Mouse (Mus musculus) liver, embryonic 15.5 days (tissue): Measurements from ENCODE around the gene Nfu1. TPM values are rescaled to one million over a fixed set of nuclear protein-coding genes. Genes with fewer than 3 reads are reported as not detected.
"Not testable (repeated sequence)": the region's sequence is repeated elsewhere in the genome, so short reads cannot be mapped to it uniquely, and the experiment has no call there.

Experiments used
- ATAC-seq: fragments of 200-750 bp; cut with Nextera tagmentation; 2 replicates; pipeline ENCODE4 v1.8.0; 2017; ENCODE audit warnings: moderate number of reproducible peaks, mild to moderate bottlenecking, moderate library complexity; ENCODE audit not compliant: insufficient read depth
- H3K27ac ChIP-seq: fragments of 300-500 bp; sonication (generic); replicated peaks from 2 replicates; pipeline ENCODE4 v1.5.1; 2015; ENCODE audit warnings: mild to moderate bottlenecking, inconsistent platforms
- H3K27me3 ChIP-seq: fragments of 300-500 bp; sonication (generic); 2 replicates; pipeline ENCODE4 v1.6.1; 2015; ENCODE audit warnings: mild to moderate bottlenecking, inconsistent platforms
- H3K36me3 ChIP-seq: fragments of 300-500 bp; sonication (generic); replicated peaks from 2 replicates; pipeline ENCODE4 v1.6.1; 2015; ENCODE audit warnings: moderate library complexity, mild to moderate bottlenecking, inconsistent platforms
- H3K4me1 ChIP-seq: fragments of 300-500 bp; sonication (generic); replicated peaks from 2 replicates; pipeline ENCODE4 v1.6.1; 2015; ENCODE audit warnings: inconsistent platforms
- H3K4me2 ChIP-seq: fragments of 300-500 bp; sonication (generic); 2 replicates; pipeline ENCODE4 v1.6.1; 2015; ENCODE audit warnings: moderate library complexity, mild to moderate bottlenecking, inconsistent platforms
- H3K4me3 ChIP-seq: fragments of 300-500 bp; sonication (generic); replicated peaks from 2 replicates; pipeline ENCODE4 v1.5.1; 2015; ENCODE audit warnings: mild to moderate bottlenecking, inconsistent platforms
- H3K9ac ChIP-seq: fragments of 300-500 bp; sonication (generic); 2 replicates; pipeline ENCODE4 v1.6.1; 2015; ENCODE audit warnings: moderate library complexity, mild to moderate bottlenecking, inconsistent platforms
- H3K9me3 ChIP-seq: fragments of 300-500 bp; sonication (generic); replicated peaks from 2 replicates; pipeline ENCODE4 v1.6.1; 2016; ENCODE audit warnings: inconsistent platforms
- WGBS: fragments of 180-500 bp; shearing (Covaris S2); methylation state at CpG from one replicate; pipeline ENCODE4 v1.1.7; 2015; ENCODE audit warnings: mixed read lengths; ENCODE audit not compliant: insufficient replicate concordance; 5-methylcytosine and 5-hydroxymethylcytosine counted together
- polyA plus RNA-seq: library from polyadenylated mRNA; unstranded; fragments of >200 nt; fragmentation: Nextera tagmentation; extraction: Ambion mirVana; gene quantifications from 2 replicates; pipeline ENCODE4 v1.2.1, GENCODE M21; 2015

Gene Nfu1
- polyA plus RNA-seq, 1 experiment from 2014 or later = 42.2 TPM

DNA sequence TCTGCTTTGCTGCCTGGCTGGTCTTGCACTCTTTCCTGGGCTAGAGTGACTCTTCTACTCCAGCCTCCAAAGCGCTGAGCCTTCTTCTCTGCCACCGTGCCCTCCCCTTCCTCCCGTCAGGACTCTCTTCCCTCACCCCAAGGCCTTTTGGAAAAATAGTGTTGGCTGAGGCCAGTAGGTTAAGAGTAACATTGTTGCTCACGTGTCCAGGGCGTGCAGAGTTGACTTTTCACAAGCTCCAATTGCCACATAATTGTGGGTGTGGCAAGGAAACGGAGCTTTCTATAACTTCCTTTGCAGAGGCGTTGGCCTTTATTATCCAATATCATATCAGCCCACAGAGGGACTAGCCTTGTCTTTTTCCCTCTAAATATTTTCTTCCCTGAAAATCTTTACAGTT lies 17.9 kb downstream of the Nfu1 start:
- ATAC-seq = no peak
- Histone ChIP-seq H3K9ac (no peak overlapping the region), H3K27me3 (no peaks in the 10 kb centered on the region), H3K36me3 (peaks cover 44% of the 10 kb centered on the region), H3K4me2 (no peak overlapping the region), H3K4me3 (no peak overlapping the region), H3K4me1 (0 out of 2 replicates have a peak, but pooled peaks cover 4% of the 10 kb centered on the region), H3K9me3 (no peaks in the 10 kb centered on the region), H3K27ac (no peak overlapping the region)
- 28% methylated on average over 7 of the region's 7 CpGs for WGBS

DNA sequence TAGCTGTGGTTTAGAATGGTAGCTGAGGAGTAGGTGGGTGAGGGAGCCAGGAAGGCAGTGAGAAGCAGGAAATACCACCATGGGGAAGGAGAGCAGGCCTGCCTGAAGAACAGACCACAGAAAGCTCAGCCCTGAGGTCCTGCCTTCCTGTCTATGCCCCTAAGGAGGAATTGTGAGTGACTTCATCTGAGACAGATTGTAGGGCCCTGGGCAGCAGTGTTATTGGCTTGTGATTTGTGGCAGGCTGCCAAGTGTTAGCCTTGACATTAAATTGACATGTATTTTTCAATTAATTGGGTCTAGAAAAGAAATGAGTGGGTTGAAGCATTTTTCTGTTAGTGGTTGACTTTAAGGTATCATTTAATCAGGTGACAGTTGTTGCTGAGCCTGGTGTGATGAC lies 19.8 kb downstream of the Nfu1 start:
- Histone ChIP-seq H3K36me3 (peaks cover 32% of the 10 kb centered on the region), H3K27me3 (no peaks in the 10 kb centered on the region), H3K27ac (no peak overlapping the region), H3K9ac (no peak overlapping the region), H3K4me2 (no peak overlapping the region), H3K9me3 (no peaks in the 10 kb centered on the region), H3K4me3 (no peak overlapping the region), H3K4me1 (0 out of 2 replicates have a peak, but pooled peaks cover 4% of the 10 kb centered on the region)
- no peak for ATAC-seq

DNA sequence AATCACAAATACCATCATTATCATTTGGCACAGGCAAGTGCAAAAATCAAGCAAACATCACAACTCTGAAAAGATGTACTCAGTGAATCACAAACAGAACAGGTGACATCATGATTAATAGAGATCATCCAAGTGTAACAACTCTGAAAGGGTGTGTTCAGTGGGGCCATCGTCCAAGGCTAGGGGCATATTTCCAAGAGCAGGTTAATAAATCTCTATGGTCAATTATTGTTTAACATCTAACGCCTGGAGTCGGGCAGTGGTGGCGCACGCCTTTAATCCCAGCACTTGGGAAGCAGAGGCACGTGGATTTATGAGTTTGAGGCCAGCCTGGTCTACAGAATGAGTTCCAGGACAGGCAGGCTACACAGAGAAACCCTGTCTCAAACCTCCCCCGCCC lies 22.3 kb downstream of the Nfu1 start:
- not testable (repeated sequence) for H3K27ac ChIP-seq

DNA sequence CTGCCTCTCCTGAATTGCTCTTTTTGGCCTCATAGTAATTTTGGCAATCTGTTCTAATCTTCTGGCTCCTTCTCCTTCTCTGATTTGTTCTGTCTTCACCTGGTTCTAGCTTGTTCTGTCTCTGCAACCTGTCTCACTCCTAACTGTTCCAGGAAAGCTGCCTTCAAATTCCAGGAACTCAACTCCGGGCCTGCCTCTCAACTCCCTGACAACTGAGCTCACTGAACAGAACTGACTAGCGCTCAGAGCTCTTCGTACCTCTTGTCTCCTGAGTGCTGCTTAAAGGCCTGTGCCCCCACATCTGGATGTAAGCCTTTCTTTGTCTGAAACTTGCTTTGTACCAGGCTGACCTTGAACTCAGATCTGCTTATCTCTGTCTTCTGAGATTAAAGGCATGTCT lies 23.4 kb downstream of the Nfu1 start:
- Histone ChIP-seq H3K27ac (no peak overlapping the region), H3K4me1 (no peaks in the 10 kb centered on the region), H3K4me2 (no peak overlapping the region), H3K36me3 (peaks cover 5% of the 10 kb centered on the region; the same call in 1 of the 2 replicates), H3K4me3 (no peak overlapping the region), H3K9me3 (no peaks in the 10 kb centered on the region), H3K9ac (no peak overlapping the region), H3K27me3 (no peaks in the 10 kb centered on the region)
- ATAC-seq = no peak
- WGBS = 77% methylated on average over 3 of the region's 3 CpGs

More for the DNA sequence above, 22.3 kb downstream of the Nfu1 start:
- H3K27me3 ChIP-seq, H3K36me3 ChIP-seq, H3K9ac ChIP-seq, H3K4me2 ChIP-seq, H3K9me3 ChIP-seq, ATAC-seq, H3K4me3 ChIP-seq, H3K4me1 ChIP-seq: not testable (repeated sequence)
- 79% methylated on average over 7 of the region's 7 CpGs for WGBS

DNA sequence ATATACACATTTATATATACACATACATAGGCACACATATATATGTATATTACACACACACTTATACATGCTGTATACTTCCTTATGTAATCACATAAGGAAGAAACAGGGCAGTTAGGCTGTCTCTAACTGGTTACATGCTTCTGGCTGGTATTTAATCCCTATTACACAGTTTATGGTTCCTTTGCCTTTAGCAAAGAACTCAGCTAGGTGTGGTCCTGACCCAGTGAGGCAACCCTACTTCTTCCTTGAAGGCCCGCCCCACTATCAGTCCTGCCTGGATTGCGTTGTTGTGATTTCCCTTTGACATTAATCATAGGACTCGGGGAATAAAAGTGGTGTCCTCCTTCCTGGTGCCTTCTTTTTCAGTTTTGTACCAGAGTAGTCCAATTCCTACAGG lies 25.4 kb downstream of the Nfu1 start:
- 68% methylated on average over 3 of the region's 3 CpGs for WGBS
- no peak for ATAC-seq
- Histone ChIP-seq H3K36me3 (0 out of 2 replicates have a peak, but pooled peaks cover 5% of the 10 kb centered on the region), H3K4me3 (no peak overlapping the region), H3K27ac (no peak overlapping the region), H3K9ac (no peak overlapping the region), H3K27me3 (no peaks in the 10 kb centered on the region), H3K4me1 (no peaks in the 10 kb centered on the region), H3K9me3 (no peaks in the 10 kb centered on the region), H3K4me2 (no peak overlapping the region)

DNA sequence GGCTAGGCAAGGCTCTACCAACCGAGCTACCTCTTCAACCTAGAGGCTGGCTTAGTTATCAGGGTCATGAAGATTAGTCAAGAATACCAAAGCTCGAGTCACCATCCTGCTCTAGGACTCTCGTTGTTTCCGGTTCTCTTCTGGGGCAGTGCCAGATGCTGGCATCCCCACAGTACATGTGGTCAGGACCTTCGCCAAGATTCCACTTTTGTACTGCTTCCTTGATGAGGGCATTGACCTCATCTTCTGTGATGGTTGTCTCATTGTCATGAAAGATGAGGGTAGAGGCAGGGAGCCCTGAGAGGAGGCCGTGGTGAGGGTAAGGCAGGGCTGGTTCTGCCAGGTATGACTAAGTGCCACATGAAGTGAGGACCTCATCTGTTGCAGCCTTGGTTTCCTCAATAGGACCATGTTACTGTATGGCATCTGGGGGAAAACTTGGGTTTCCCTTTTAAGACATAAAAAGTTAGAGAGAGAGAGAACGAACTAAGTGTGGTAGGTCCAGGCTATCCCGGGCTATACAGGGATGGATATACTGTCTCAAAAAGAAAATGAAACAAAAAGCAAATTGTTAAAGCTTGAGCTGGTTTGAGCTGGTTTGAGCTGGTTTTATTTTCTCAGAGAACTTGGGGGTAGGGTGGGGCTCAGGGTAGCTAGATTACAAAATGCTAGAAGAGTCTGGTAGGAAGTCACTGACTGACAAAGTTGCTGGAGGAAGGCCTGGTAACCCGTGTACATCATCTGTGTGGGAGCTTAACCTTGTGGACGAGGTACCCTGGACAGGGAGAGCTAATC lies 29.0 kb downstream of the Nfu1 start:
- Histone ChIP-seq H3K27ac (no peak overlapping the region), H3K27me3 (no peaks in the 10 kb centered on the region), H3K9me3 (no peaks in the 10 kb centered on the region), H3K4me3 (no peak overlapping the region), H3K36me3 (no peaks in the 10 kb centered on the region), H3K4me1 (peaks cover 21% of the 10 kb centered on the region), H3K4me2 (no peak overlapping the region), H3K9ac (no peak overlapping the region)
- 70% methylated on average over 10 of the region's 10 CpGs for WGBS
- ATAC-seq = no peak

DNA sequence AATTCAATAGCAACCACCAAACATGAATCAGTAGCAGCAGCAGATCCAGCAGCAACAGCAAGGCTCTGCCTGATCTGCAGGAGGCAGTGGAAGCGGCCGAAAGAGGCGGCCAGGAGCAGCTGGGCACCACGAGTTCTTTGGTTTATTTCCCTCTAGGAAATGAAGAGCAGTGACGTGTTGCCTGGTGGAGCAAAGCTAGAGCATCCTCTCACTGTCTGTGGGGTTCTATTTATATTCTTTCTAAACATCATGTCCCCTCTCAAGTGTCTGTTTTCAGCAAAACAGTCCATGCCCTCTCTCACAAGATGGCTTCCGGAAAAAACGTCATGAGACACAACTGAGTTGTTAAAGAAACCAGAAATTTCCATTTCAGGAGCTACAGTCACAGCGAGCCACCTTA lies 30.1 kb downstream of the Nfu1 start:
- ATAC-seq = no peak
- Histone ChIP-seq H3K9me3 (no peaks in the 10 kb centered on the region), H3K36me3 (no peaks in the 10 kb centered on the region), H3K4me1 (peaks cover 31% of the 10 kb centered on the region), H3K4me2 (no peak overlapping the region), H3K9ac (no peak overlapping the region), H3K27ac (no peak overlapping the region), H3K4me3 (no peak overlapping the region), H3K27me3 (no peaks in the 10 kb centered on the region)
- 73% methylated on average over 8 of the region's 8 CpGs for WGBS

DNA sequence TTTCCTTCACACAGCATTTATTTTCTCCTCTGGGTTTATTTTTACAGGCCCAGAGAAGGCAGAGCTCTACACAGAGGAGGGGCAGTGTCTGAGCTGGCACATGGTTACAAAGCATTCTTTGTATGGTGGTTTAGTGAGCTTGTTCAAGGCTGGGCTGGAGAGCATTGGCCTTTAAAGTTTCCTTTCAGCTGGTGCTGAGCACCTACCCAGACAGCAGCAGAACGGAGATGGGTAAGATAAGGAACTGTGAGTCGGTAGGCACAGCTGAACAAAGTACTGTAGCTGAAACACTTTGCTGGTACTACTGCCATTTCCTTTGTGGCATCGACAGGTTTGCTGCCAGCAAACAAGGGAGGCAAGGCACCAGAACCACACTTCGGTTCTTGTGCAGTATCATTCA lies 31.9 kb downstream of the Nfu1 start:
- Histone ChIP-seq H3K27ac (peak overlapping the region; percentile 98; the same call in 1 of the 2 replicates), H3K4me1 (peaks cover 40% of the 10 kb centered on the region), H3K36me3 (no peaks in the 10 kb centered on the region), H3K9ac (no peak overlapping the region), H3K4me2 (peak overlapping the region; percentile 9; the same call in 1 of the 2 replicates), H3K27me3 (no peaks in the 10 kb centered on the region), H3K4me3 (no peak overlapping the region), H3K9me3 (no peaks in the 10 kb centered on the region)
- WGBS = 35% methylated on average over 4 of the region's 4 CpGs
- no peak for ATAC-seq

DNA sequence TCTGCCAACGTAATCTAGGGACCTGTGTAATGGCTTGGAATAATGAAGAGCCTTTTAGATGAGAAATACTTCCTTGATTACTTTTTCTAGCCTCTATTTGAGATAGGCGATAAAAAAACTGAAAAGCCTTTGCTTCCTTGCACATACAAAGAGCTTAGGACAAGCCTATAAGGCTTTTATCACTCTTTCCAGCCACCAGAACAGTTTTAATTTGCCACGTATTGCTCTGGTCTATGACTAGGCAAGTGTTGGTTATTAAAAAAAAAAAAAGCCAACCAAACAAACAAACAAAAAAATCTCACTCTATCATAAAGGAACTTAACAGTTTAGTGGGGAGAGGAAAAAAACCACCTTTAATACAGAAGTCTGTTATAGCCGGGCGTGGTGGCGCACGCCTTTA lies 32.4 kb downstream of the Nfu1 start:
- peak overlapping the region; percentile 79 for H3K4me3 ChIP-seq
- H3K36me3 ChIP-seq = no peaks in the 10 kb centered on the region
- peak overlapping the region; percentile 98; the same call in 1 of the 2 replicates for H3K27ac ChIP-seq
- WGBS = 55% methylated on average over 7 of the region's 7 CpGs
- 0 out of 2 replicates have a peak overlapping the region, but pooled peaks have one; percentile 82 for H3K9ac ChIP-seq
- no peaks in the 10 kb centered on the region for H3K9me3 ChIP-seq
- peaks cover 40% of the 10 kb centered on the region for H3K4me1 ChIP-seq
- no peaks in the 10 kb centered on the region for H3K27me3 ChIP-seq
- peak overlapping the region; percentile 99 for H3K4me2 ChIP-seq
- ATAC-seq = no peak

DNA sequence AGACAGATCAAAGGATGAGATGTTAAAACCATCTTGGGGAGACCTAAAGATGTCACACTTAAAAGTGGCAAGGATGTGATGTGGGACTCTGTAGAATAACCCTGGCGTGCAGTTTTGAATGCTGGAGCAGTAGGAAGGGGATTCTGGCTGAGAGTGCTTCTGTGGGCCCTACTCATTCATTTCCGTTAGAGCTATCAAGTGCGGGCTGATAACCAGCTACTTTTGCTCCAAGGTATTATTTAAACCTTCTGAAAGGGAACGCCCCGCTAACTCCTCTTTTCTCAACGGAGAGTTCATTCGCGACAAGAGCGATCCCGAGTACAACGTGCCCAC lies 32.9 kb downstream of the Nfu1 start:
- WGBS = 1% methylated on average over 11 of the region's 11 CpGs
- Histone ChIP-seq H3K27me3 (no peaks in the 10 kb centered on the region), H3K4me3 (peak overlapping the region; percentile 79), H3K9me3 (no peaks in the 10 kb centered on the region), H3K9ac (peak overlapping the region; percentile 82), H3K27ac (peak overlapping the region; percentile 98), H3K4me2 (peak overlapping the region; percentile 99), H3K36me3 (no peaks in the 10 kb centered on the region), H3K4me1 (peaks cover 40% of the 10 kb centered on the region)
- ATAC-seq = no peak

DNA sequence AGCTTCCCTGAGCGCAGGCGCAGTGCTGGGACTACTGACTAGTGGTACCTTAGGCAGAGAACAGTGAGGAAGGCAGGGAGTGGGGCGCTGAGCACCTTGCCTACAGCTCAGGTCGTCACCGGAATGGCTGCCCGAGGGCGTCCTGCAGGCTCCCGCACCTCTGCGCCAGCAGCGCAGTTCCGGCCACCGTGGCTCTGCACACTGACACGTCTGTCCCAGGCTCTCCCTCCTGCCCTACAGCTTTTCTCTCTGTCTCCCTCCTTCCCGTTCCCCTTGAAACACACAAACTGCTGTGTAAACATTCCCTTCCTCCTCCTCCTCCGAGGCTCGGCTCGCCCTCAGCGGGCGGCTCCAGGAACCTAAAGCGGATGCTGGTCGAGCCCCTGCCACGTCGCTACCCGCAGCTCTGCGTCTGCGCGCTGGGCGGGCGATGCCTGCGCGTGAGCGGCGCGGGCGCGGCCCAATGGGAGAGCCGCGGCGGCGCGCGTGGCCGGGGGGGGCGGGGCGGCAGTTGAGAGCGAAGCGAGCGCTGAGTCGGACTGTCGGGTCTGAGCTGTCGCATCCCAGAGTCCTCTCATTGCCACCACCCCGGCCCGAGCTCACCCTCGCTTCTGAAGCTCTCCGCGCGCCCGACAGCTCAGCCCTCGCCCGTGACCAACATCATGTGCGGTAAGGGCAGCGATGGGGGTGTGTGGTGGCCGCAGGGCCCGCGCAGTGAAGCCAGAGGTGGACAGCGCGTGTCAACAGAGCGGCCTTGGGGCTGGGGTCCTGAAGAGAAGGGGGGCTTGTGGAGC lies 33.5 kb downstream of the Nfu1 start, which contains the start of gene Gfpt1:
Gene Gfpt1 (plus strand): TSS at position 510 of the 794 bp plus-strand sequence.
- Histone ChIP-seq H3K27me3 (no peaks in the 10 kb centered on the region), H3K4me1 (peaks cover 40% of the 10 kb centered on the region), H3K4me2 (peak within 1 kb of the TSS; percentile 99), H3K9me3 (no peaks in the 10 kb centered on the region), H3K36me3 (no peaks in the 10 kb centered on the region), H3K27ac (peak within 1 kb of the TSS; percentile 98), H3K9ac (peak within 1 kb of the TSS; percentile 91), H3K4me3 (peak within 1 kb of the TSS; percentile 79)
- peak; percentile 96 for ATAC-seq
- WGBS = under 1% methylated on average over 68 of the region's 68 CpGs
